Mouse (Mus musculus): ENCODE measurements around the gene Samd4.
"Not testable (repeated sequence)": the region's sequence is repeated elsewhere in the genome, so short reads cannot be mapped to it uniquely, and the experiment has no call there.

Gene Samd4

DNA sequence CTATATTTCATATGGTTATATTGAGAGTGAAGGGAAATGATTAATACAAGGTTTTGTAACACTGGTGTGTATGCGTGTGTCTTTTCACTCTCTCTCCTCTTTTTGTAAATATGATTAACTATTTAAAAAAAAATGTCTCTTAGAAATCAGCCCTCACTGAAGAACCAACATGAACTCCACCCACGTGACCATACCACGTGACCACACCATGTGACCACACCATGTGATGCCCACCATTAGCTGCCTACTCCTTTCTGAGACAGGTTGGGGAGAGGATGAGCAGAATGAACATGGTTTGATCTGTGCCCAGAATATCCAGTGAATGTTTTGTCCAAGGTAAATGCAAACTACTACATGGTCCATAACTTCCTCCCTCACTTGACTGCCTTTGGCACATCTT is 223.1 kb downstream of the Samd4 start:
- in situ Hi-C loops (cut with MboI), result no loop called here

GRCm38 (mm10) chr14:47107461-47107860 is 224.8 kb downstream of the Samd4 start:
- in situ Hi-C loops (cut with MboI), result no loop called here

DNA sequence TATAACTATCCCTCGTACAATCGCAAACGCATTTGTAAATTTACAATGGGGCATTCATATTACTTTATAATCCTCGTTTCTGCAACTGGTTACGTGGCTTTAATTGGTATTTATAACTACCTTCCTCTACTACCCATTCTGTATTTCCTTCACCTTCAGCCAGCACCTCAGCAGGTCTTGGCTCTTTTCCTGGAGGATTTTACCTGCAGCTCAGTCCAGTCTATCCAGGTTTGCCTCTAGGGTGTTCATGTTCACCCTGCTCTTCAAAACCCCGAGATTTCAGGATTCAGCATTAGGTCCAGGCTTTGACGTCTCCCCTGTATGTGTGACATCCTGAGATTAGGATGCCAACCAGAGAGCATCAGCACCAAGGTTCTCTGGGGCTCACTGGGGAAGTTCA is 227.7 kb downstream of the Samd4 start:
- in situ Hi-C loops (cut with MboI), result not testable (repeated sequence)

- in situ Hi-C loops (cut with MboI), result no loop called here
These were observed 228.7 kb downstream of the Samd4 start for GRCm38 (mm10) chr14:47111341-47111740.

DNA sequence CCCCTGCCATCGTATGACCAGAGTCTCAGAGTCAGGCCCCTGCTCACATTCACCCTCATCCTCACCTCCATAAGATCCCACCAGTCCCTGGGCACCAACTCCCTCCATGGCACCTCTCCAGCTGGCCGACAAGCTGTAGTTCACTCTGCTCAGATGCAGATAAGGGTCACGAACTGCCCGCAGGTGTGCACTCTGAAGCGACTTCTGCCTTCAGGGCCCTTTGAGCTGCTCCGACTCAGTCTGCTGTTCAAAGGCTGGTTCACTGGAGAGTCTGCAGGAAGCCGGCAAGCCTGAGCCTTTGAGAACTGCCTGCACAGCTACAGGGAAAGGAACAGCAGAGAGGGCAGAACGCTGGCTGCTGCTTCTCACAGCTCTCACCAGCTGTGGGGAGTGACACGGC is 232.5 kb downstream of the Samd4 start:
- in situ Hi-C loops (cut with MboI), result no loop called here

DNA sequence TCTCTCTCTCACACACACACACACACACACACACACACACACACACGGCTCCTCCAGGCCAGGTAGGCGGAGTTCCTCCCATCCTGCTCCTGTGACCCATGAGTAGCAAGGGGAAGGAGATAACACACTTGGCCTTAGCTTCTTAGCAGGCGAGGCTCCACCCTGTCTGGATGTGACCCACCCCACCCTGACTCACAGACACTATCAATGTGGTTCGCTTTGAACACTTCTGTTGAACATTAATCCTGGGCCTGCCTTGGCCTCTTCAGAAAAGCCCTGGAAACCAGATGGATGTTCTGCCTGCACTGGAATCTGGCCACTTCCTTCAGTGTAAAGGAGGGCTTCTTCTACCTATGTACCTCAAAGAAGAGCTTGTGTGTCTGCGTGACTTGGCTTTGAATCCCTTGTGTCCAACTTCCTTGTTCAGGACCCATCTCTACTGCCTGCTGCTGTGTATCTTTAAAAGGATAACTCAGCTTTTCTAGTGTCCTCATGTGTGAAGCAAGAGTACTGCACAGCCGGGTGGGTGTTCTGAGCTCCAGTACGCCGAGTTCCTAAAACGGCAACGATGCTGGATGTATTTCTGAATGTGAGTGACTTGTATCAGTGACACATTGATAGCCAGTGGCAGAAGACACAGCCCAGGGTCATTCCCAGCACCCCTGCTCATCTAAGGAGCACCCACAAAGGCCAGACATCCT is 233.6 kb downstream of the Samd4 start:
- in situ Hi-C loops (cut with MboI), result no loop called here

GRCm38 (mm10) chr14:47117522-47117921 is 234.9 kb downstream of the Samd4 start:
- in situ Hi-C loops (cut with MboI), result no loop called here

GRCm38 (mm10) chr14:47127987-47128386 is 245.3 kb downstream of the Samd4 start:
- in situ Hi-C loops (cut with MboI), result no loop called here

DNA sequence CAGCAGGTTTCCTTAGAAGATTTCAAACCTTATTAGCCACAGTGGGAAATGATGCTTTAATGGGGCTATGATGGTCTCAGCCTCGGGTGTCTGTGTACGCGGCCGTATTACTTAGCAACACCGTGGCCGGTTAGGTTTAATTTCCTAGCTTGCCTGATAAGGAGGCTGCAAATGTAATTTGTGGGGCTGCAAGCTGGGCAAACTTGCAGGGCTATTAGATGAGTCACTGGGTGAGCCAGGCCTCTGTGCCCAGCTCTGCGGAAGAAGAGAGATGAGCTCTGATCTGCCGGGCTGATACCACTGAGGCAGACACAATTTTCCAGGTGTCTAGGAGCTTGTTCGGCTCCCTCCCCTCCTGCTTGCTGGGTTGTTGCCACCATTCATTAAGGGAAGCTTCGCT is 251.3 kb downstream of the Samd4 start:
- in situ Hi-C loops (cut with MboI), result no loop called here

DNA sequence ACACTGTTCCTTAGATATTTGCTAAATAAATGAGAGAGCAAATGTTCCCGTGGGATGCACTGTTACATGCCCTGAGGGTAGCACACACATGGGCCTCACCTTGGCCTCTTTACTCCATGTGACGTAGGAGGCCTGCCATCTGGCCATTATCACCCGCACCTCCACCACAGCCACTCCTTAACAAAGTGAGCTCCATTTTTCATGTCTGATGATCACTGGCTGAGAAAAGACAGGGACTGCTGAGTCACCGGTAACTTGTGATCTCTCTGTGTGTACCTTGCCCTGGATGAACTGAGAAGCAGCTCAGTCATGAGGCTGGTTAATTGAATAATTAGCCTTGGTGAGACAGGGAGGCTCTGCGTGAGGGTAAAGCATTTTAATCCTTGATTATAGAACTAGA is 254.0 kb downstream of the Samd4 start:
- in situ Hi-C loops (cut with MboI), result no loop called here

DNA sequence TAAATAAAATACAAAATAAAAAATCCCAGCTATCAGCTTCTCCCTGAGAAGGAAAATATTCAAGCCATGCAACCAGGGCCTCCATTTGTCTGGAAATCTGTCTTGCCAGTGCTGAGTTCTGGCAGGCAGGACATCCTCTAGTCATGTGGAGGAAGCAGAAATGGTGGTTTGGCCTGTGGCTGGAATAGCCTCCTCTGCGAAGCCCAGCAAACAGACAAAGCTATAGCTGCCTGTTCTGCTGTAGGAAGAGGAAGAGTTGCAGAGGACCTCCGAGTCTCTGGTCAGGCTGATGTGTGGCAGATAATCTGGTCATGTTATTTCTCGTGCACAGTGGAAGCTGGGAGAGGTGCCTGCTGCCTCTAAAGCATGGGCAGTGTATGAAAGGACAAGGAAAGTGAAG is 256.2 kb downstream of the Samd4 start:
- in situ Hi-C loops (cut with MboI), result no loop called here

DNA sequence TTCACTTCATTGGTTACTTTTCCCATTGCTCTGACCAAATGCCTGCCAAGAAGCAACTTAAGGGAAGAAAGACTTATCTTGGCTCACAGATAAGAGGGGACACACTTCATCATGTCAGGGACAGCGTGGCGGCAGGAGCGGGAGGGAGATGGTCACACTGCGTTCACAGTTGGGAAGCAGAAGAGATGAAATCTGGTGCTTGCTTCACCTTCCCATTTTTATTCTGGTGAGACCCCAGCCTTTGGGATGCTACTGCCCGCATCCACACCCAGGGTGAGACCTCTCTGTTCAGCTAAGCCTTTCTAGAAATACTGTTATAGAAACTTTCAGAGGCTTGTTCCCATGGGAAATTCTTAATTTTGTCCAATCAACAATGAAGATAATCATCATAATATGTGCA is 261.7 kb downstream of the Samd4 start:
- in situ Hi-C loops (cut with MboI), result no loop called here

DNA sequence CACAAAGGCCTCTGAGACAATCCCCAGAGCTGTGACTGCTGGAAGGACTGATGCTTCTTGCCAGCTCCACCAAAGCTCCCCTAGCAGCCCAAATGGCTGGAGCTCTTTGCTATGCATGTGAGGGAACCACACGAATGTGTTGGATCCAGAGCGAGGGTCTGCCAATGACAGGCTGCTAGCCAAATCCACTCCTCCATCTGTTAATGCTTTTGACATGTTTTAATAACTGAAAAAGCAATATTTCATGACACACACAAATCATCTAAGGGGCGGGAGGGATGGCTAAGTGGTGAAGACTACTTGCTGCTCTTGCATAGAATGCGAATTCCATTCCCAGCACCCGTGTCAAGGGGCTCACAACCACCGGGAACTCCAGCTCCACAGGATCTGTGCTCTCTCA is 268.7 kb downstream of the Samd4 start:
- in situ Hi-C loops (cut with MboI), result no loop called here

DNA sequence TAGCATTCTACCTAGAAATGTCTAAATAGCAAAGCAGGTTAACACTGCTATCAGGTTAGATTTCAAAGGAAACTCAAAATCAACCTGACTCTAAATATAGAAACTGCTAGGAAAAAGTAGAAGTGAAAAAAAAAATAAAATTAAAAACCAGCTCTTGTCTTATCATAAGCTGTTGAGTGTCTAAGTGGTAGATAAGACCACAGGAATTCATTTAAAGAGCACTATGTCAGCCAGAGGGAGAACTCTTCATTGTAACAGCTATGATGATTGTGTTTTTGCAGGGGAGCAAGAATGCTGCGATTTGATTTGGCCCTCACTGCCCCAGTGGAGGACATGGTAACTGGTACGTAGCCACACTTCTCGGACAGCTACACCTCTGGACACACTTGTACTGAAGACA is 271.6 kb downstream of the Samd4 start:
- in situ Hi-C loops (cut with MboI), result no loop called here
